Mouse (Mus musculus) layer of hippocampus, adult 2 months (tissue): Measurements from ENCODE around the gene Lrp6. TPM values are rescaled to one million over a fixed set of nuclear protein-coding genes. Genes with fewer than 3 reads are reported as not detected.
A peak's percentile ranks its signal among the peaks of the same experiment; 100 is the strongest.

Source experiments
- DNase-seq, 2 experiments: peaks; one replicate each; pipeline ENCODE4 v3.0.0; 2022; ENCODE audit warnings: low spot score in 2 of 2
- H3K27ac ChIP-seq: fragments of 200-600 bp; 2 replicates; pipeline ENCODE4 v1.8.1; 2022
- H3K4me3 ChIP-seq: fragments of 200-600 bp; 2 replicates; pipeline ENCODE4 v1.8.1; 2022; ENCODE audit warnings: mild to moderate bottlenecking
- CTCF ChIP-seq: fragments of 200-600 bp; conservative IDR thresholded peaks from 2 replicates; pipeline ENCODE4 v1.8.1; 2022; ENCODE audit warnings: antibody characterized with exemption, mild to moderate bottlenecking, moderate library complexity
- total RNA-seq, 2 experiments: library from RNA; stranded (reverse); gene quantifications; 2 replicates each; pipeline ENCODE4 v1.2.3; 2021

Gene Lrp6
- total RNA-seq, 2 experiments from 2014 or later = 49.2 to 54.5 TPM

DNA sequence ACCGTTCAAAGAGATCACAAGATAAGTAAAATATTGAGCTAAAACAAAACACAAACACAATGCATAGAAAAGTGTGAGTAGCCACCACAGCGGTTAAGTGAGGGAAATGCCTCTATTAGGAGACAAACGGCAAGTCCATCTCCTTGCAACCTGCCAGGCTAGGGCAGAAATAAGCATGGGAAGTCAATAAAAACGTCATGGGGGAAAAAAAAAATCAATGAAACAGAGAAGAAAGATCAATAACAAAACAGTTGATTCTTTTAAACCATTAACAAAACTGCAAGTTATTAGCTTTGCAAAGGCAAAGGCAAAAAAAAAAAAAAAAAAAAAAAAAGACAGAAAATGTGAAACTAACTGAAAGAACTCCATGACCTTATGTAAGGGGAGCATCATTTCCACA, 49.6 kb downstream of the Lrp6 start:
- H3K4me3 ChIP-seq = no peak overlapping the region
- no peak overlapping the region for H3K27ac ChIP-seq
- no peak for TF ChIP-seq CTCF
- no peak for DNase-seq

- Histone ChIP-seq H3K27ac (no peak overlapping the region), H3K4me3 (no peak overlapping the region)
- no peak for DNase-seq
- TF ChIP-seq CTCF = no peak
These were observed 51.3 kb downstream of the Lrp6 start for GRCm38 (mm10) chr6:134515416-134515815.

- no peak for DNase-seq
- Histone ChIP-seq H3K4me3 (no peak overlapping the region), H3K27ac (peak overlapping the region; percentile 84)
- no peak for TF ChIP-seq CTCF
These were observed 52.8 kb downstream of the Lrp6 start for GRCm38 (mm10) chr6:134513896-134514510.

DNA sequence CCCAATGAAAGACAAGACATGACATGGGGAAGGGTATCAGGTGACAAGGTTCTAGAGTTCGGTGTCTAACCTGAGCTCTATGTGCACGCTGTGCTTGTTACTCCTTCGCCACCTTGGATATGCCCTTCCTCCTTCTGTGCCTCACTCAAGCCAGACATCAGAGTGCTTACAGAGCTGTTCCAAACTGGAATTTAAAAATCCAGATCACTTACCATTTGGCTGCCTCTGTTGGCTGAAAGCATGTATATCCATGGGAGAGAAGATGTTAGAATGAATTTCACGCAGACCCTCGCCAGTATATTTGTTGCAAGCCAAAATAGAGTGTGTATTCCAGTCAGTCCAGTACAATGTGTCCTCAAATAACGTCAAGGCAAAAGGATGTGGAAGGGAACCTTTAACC, 53.8 kb downstream of the Lrp6 start:
- TF ChIP-seq CTCF = no peak
- Histone ChIP-seq H3K4me3 (no peak overlapping the region), H3K27ac (peak overlapping the region; percentile 84)
- no peak for DNase-seq

DNA sequence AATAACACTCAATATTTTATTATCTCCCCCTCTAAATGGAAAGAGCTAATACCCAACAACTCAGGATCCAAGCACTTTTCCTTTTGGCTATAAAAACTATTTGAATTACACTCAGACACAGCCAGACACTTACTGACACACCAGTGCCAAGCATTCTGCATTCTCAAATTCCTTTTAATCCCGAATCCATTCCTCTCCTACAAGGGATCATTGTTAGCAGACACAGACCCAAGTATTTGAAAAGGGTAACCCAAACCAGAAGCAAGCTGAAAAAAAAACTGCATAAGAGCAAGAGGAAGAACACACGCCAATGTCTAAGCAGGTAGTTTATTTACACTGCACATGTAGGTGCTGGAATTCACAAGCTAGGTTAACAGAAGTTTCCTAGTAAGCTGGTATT, 54.3 kb downstream of the Lrp6 start:
- peak overlapping the region; percentile 84 for H3K27ac ChIP-seq

DNA sequence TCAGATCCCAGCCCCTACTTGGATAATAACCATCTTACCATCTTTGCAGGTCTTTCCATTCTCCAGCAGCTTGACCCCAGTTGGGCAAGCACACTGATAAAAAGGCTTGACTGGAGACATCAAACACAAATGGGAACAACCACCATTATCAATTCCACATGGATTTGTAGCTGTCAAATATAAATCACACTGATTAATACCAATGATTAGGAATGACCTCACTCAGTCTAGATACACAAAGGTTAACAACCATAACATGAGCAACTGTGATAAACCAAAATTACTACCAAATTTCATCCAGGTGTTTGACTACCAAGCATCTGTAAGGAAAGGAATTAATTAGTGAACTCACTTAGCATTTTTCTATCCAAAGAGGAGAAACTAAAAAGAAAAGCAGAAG, 55.6 kb downstream of the Lrp6 start:
- Histone ChIP-seq H3K27ac (peak overlapping the region; percentile 84; the same call in 1 of the 2 replicates), H3K4me3 (no peak overlapping the region)
- TF ChIP-seq CTCF = no peak
- DNase-seq = no peak

More for the DNA sequence above, 54.3 kb downstream of the Lrp6 start:
- H3K4me3 ChIP-seq = no peak overlapping the region
- TF ChIP-seq CTCF = no peak
- no peak for DNase-seq

- Histone ChIP-seq H3K27ac (no peak overlapping the region), H3K4me3 (no peak overlapping the region)
- no peak for DNase-seq
- no peak for TF ChIP-seq CTCF
These were observed 56.5 kb downstream of the Lrp6 start for GRCm38 (mm10) chr6:134510280-134510679.

GRCm38 (mm10) chr6:134509731-134510226, 57.0 kb downstream of the Lrp6 start:
- H3K4me3 ChIP-seq = no peak overlapping the region
- DNase-seq = no peak
- peak overlapping the region; percentile 36; the same call in 1 of the 2 replicates for H3K27ac ChIP-seq
- TF ChIP-seq CTCF = no peak

GRCm38 (mm10) chr6:134504866-134505265, 61.9 kb downstream of the Lrp6 start:
- no peak for TF ChIP-seq CTCF
- no peak overlapping the region for H3K27ac ChIP-seq

DNA sequence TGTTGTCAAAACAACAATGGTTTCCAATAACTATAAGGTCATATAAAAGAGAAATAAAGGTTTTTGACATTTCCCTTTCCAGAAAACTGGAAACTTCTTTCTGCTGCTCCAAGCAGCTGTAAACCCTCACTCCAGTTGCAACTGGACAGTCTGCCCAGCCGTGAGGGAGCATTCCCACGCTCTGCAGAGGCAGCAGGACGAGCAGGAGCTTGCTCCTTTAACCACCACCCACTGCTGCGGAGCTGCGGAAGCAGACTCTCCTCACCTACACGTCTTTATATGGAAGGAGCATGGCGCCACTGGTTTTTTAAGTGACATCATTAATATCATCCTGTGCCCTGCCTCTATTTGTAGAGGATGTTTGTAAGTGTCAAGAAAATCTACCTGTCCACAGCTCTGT, 64.4 kb downstream of the Lrp6 start:
- no peak for TF ChIP-seq CTCF
- DNase-seq = no peak
- no peak overlapping the region for H3K27ac ChIP-seq
- no peak overlapping the region for H3K4me3 ChIP-seq

More at GRCm38 (mm10) chr6:134504866-134505265, 61.9 kb downstream of the Lrp6 start:
- no peak for DNase-seq
- H3K4me3 ChIP-seq = no peak overlapping the region

DNA sequence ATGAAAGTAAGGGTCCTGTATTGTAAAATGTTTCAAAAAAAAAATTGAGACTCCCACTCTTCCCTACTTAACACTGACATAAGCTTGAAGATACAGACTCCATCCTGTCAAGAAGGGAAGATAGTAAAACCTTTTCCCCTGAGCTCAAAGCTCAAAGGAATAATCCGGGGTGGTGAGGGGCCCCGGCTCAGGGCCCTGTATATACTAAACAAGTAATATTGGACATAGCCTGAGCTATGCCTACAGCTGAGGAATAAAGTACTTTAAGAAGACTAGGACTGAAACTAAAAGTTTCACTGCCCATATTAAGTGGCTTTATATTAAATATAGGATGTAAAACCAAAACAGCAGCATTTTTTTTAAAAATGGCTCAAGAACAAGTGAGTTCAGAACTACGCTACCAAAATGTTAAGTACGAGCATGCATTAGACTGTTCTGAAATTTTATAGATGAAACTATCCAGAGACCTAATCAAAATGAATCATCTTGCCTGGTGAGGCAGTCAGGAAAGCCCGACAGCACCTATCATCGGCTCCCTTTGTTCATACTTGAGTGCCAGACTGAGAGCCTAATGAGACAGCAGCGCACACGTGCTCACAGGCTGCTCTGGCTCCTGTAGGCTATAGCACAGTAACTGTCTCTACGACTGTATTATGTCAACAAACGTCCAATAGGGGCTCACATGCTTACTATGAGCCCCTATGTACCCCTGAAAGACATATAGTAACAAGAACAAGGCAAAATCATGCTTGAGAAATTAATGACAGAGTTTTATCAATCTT, 66.2 kb downstream of the Lrp6 start:
- no peak for TF ChIP-seq CTCF
- Histone ChIP-seq H3K27ac (no peak overlapping the region), H3K4me3 (no peak overlapping the region)
- DNase-seq = no peak

DNA sequence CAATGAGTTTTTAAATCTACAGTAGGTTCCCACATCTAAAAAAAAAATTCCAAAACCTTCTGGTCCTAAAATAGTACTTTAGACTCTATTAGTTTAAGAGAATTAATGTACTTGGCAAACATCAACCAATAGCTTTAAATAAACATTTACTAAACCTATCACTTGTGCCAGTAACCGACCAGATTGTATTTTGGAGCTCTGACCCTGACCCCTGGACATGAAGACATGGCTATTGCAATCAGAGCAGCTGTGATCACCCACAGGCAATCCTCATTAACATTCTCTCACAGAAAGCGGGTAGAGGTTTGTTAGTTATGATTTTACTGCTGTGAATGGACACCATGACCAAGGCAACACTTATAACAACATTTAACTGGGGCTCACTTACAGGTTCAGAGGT, 67.7 kb downstream of the Lrp6 start:
- TF ChIP-seq CTCF = no peak
- H3K4me3 ChIP-seq = no peak overlapping the region
- DNase-seq = no peak

GRCm38 (mm10) chr6:134498518-134498917, 68.2 kb downstream of the Lrp6 start:
- H3K27ac ChIP-seq = no peak overlapping the region
- TF ChIP-seq CTCF = no peak
- no peak overlapping the region for H3K4me3 ChIP-seq

More for the DNA sequence above, 67.7 kb downstream of the Lrp6 start:
- H3K27ac ChIP-seq = no peak overlapping the region

More at GRCm38 (mm10) chr6:134498518-134498917, 68.2 kb downstream of the Lrp6 start:
- DNase-seq = no peak
